Mouse (Mus musculus): ENCODE results near the gene Usp37. TPM values are rescaled to one million over a fixed set of nuclear protein-coding genes. Genes with fewer than 3 reads are reported as not detected.
A peak's percentile ranks its signal among the peaks of the same experiment; 100 is the strongest.

Usp37 gene
- polyA plus RNA-seq, 1 experiment from 2014 or later = 28.1 TPM

- Histone ChIP-seq H3K9ac (peak overlapping the region; percentile 87), H3K36me3 (peaks cover 18% of the 10 kb centered on the region), H3K4me2 (peak overlapping the region; percentile 96), H3K27ac (0 out of 2 replicates have a peak overlapping the region, but pooled peaks have one; percentile 18), H3K4me3 (peak overlapping the region; percentile 93), H3K4me1 (replicated peaks) (peaks cover 42% of the 10 kb centered on the region), H3K9me3 (no peaks in the 10 kb centered on the region), H3K27me3 (peaks cover 29% of the 10 kb centered on the region)
- 56% methylated on average over 7 of the region's 7 CpGs for WGBS
- ATAC-seq (ENCODE audit: low FRiP score) = no peak
Measured at GRCm38 (mm10) chr1:74393010-74393409, 151.1 kb downstream of the Usp37 start.

GRCm38 (mm10) chr1:74392446-74392994 is 151.6 kb downstream of the Usp37 start:
- 4% methylated on average over 16 of the region's 16 CpGs for WGBS
- peaks cover 29% of the 10 kb centered on the region for H3K27me3 ChIP-seq

GRCm38 (mm10) chr1:74391844-74392441 is 152.1 kb downstream of the Usp37 start:
- Histone ChIP-seq H3K9ac (peak overlapping the region; percentile 87), H3K36me3 (peaks cover 18% of the 10 kb centered on the region), H3K27me3 (peaks cover 29% of the 10 kb centered on the region), H3K27ac (peak overlapping the region; percentile 86), H3K4me1 (replicated peaks) (peaks cover 39% of the 10 kb centered on the region), H3K9me3 (no peaks in the 10 kb centered on the region), H3K4me2 (peak overlapping the region; percentile 96), H3K4me3 (peak overlapping the region; percentile 93)
- WGBS = under 1% methylated on average over 57 of the region's 63 CpGs
- peak; percentile 40 for ATAC-seq (ENCODE audit: low FRiP score)

More at GRCm38 (mm10) chr1:74392446-74392994, 151.6 kb downstream of the Usp37 start:
- peak; percentile 19 for ATAC-seq (ENCODE audit: low FRiP score)
- Histone ChIP-seq H3K27ac (peak overlapping the region; percentile 86), H3K4me2 (peak overlapping the region; percentile 96), H3K9me3 (no peaks in the 10 kb centered on the region), H3K4me1 (replicated peaks) (peaks cover 38% of the 10 kb centered on the region), H3K36me3 (peaks cover 18% of the 10 kb centered on the region), H3K4me3 (peak overlapping the region; percentile 93), H3K9ac (peak overlapping the region; percentile 87)

GRCm38 (mm10) chr1:74390924-74391748 is 152.9 kb downstream of the Usp37 start, which contains the start of gene Ctdsp1:
TSS of gene Ctdsp1 (plus strand) at chr1:74391509.
- peak within 1 kb of the TSS; percentile 86 for H3K27ac ChIP-seq
- ATAC-seq (ENCODE audit: low FRiP score) = peak; percentile 75
- no peaks in the 10 kb centered on the region for H3K9me3 ChIP-seq
- peaks cover 36% of the 10 kb centered on the region for H3K4me1 ChIP-seq (replicated peaks)
- H3K4me3 ChIP-seq = peak within 1 kb of the TSS; percentile 93
- H3K36me3 ChIP-seq = peaks cover 18% of the 10 kb centered on the region
- H3K9ac ChIP-seq = peak within 1 kb of the TSS; percentile 87
- peak within 1 kb of the TSS; percentile 96 for H3K4me2 ChIP-seq
- WGBS = 1% methylated on average over 49 of the region's 51 CpGs
- peaks cover 29% of the 10 kb centered on the region for H3K27me3 ChIP-seq

GRCm38 (mm10) chr1:74390287-74390906 is 153.7 kb downstream of the Usp37 start:
- no peak overlapping the region for H3K27ac ChIP-seq
- H3K4me2 ChIP-seq = peak overlapping the region; percentile 96
- 4% methylated on average over 21 of the region's 21 CpGs for WGBS
- peaks cover 18% of the 10 kb centered on the region for H3K36me3 ChIP-seq
- no peak overlapping the region for H3K9ac ChIP-seq
- ATAC-seq (ENCODE audit: low FRiP score) = no peak
- H3K4me1 ChIP-seq (replicated peaks) = peaks cover 36% of the 10 kb centered on the region
- peak overlapping the region; percentile 19; the same call in 1 of the 2 replicates for H3K4me3 ChIP-seq
- H3K9me3 ChIP-seq = no peaks in the 10 kb centered on the region
- peaks cover 29% of the 10 kb centered on the region for H3K27me3 ChIP-seq

GRCm38 (mm10) chr1:74389831-74390286 is 154.2 kb downstream of the Usp37 start:
- Histone ChIP-seq H3K4me1 (replicated peaks) (peaks cover 36% of the 10 kb centered on the region), H3K36me3 (peaks cover 13% of the 10 kb centered on the region), H3K4me3 (peak overlapping the region; percentile 19; the same call in 1 of the 2 replicates), H3K4me2 (peak overlapping the region; percentile 96), H3K27ac (no peak overlapping the region), H3K9ac (no peak overlapping the region), H3K9me3 (no peaks in the 10 kb centered on the region), H3K27me3 (peaks cover 29% of the 10 kb centered on the region)
- 5% methylated on average over 29 of the region's 29 CpGs for WGBS
- ATAC-seq (ENCODE audit: low FRiP score) = no peak

- no peak for ATAC-seq (ENCODE audit: low FRiP score)
- Histone ChIP-seq H3K4me2 (no peak overlapping the region), H3K9me3 (no peaks in the 10 kb centered on the region), H3K27ac (no peak overlapping the region), H3K4me3 (no peak overlapping the region), H3K4me1 (replicated peaks) (peaks cover 33% of the 10 kb centered on the region), H3K36me3 (no peaks in the 10 kb centered on the region), H3K27me3 (peaks cover 29% of the 10 kb centered on the region), H3K9ac (no peak overlapping the region)
- 84% methylated on average over 7 of the region's 7 CpGs for WGBS
Measured at GRCm38 (mm10) chr1:74388398-74388920, 155.6 kb downstream of the Usp37 start.

- H3K4me1 ChIP-seq (replicated peaks) = peaks cover 23% of the 10 kb centered on the region
- WGBS = 48% methylated on average over 15 of the region's 15 CpGs
- no peaks in the 10 kb centered on the region for H3K36me3 ChIP-seq
- peak overlapping the region; percentile 75 for H3K9ac ChIP-seq
- H3K4me2 ChIP-seq = peak overlapping the region; percentile 68
- no peak for ATAC-seq (ENCODE audit: low FRiP score)
- H3K9me3 ChIP-seq = no peaks in the 10 kb centered on the region
- peak overlapping the region; percentile 70 for H3K4me3 ChIP-seq
- peaks cover 29% of the 10 kb centered on the region for H3K27me3 ChIP-seq
- peak overlapping the region; percentile 94 for H3K27ac ChIP-seq
Measured at GRCm38 (mm10) chr1:74387386-74387988, 156.6 kb downstream of the Usp37 start.

GRCm38 (mm10) chr1:74386714-74387385 is 157.2 kb downstream of the Usp37 start:
- Histone ChIP-seq H3K36me3 (no peaks in the 10 kb centered on the region), H3K9ac (peak overlapping the region; percentile 75), H3K4me1 (replicated peaks) (peaks cover 18% of the 10 kb centered on the region), H3K27me3 (peaks cover 29% of the 10 kb centered on the region), H3K4me2 (peak overlapping the region; percentile 68), H3K4me3 (peak overlapping the region; percentile 70), H3K27ac (peak overlapping the region; percentile 94), H3K9me3 (no peaks in the 10 kb centered on the region)
- under 1% methylated on average over 26 of the region's 26 CpGs for WGBS
- peak; percentile 87 for ATAC-seq (ENCODE audit: low FRiP score)

- 56% methylated on average over 7 of the region's 10 CpGs for WGBS
- Histone ChIP-seq H3K9me3 (no peaks in the 10 kb centered on the region), H3K4me2 (peak overlapping the region; percentile 68), H3K9ac (peak overlapping the region; percentile 75), H3K27ac (peak overlapping the region; percentile 94), H3K4me3 (peak overlapping the region; percentile 70), H3K36me3 (no peaks in the 10 kb centered on the region), H3K4me1 (replicated peaks) (peaks cover 18% of the 10 kb centered on the region), H3K27me3 (peaks cover 29% of the 10 kb centered on the region)
- ATAC-seq (ENCODE audit: low FRiP score) = no peak
Measured at GRCm38 (mm10) chr1:74386363-74386713, 157.7 kb downstream of the Usp37 start.

GRCm38 (mm10) chr1:74385531-74385930 is 158.6 kb downstream of the Usp37 start:
- Histone ChIP-seq H3K27me3 (peaks cover 24% of the 10 kb centered on the region), H3K4me2 (no peak overlapping the region), H3K36me3 (no peaks in the 10 kb centered on the region), H3K9me3 (no peaks in the 10 kb centered on the region), H3K9ac (no peak overlapping the region), H3K27ac (no peak overlapping the region), H3K4me3 (no peak overlapping the region), H3K4me1 (replicated peaks) (peaks cover 13% of the 10 kb centered on the region)
- 93% methylated on average over 8 of the region's 8 CpGs for WGBS
- ATAC-seq (ENCODE audit: low FRiP score) = no peak
